Mouse (Mus musculus): ENCODE data around the gene Rtp3. TPM values are rescaled to one million over a fixed set of nuclear protein-coding genes. Genes with fewer than 3 reads are reported as not detected.
A peak's percentile ranks its signal among the peaks of the same experiment; 100 is the strongest.

Gene Rtp3
- total and polyA plus RNA-seq, 2 experiments from 2014 or later, result 1.4 TPM; not detected in 1

DNA sequence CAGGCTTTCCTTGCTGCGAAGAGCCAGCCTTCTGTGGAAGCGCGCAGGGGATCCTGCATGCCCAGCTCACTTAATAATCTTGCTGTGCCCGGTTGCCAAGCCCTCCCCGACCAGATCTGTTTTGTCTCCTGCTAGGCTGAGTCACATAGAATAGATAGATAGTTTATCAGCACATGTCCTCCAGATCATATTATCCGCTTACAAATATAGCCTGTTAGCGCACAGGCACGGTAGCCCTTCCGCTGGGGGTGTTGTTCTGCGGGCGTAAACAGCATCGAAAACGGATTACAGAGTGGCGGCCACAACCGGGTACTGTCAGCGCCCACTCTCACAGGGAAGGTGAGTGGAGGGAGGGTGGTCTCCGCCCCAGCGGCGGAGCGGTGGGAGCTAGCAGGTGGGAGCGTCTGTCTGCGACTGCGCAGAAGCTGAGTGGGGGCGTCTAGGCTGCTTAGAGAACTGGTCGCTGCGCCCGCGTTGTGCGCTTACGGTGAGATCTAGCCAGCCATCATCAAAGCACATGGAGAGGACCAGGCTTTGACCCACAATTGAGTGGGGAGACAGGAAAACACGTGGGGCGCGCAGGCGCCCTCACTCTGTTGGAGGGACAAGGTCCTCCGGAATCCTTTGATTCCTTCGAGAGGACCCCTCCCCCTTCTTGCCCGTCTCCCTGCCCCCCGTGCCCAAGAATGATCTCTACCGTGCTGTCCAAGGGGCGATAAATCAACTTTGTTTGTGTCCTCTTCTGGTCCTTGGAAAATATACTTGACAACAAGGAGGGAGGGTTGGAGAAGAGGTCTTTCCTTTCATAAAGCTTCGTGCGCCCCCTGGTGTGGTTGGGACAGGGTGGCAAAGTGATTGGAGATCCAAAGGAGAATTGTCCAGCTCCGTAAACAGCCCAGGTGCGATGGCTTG, 36.6 kb downstream of the Rtp3 start:
- WGBS, result under 1% methylated on average over 44 of the region's 44 CpGs
- peak overlapping the region; percentile 51 for H3K4me3 ChIP-seq (ENCODE audit: low read length)
- ATAC-seq (peak; percentile 89), DNase-seq (ENCODE audit: low spot score) (peak; percentile 86)
- no peaks in the 10 kb centered on the region for H3K36me3 ChIP-seq (ENCODE audit: insufficient read depth, low read length)
- H3K27me3 ChIP-seq (ENCODE audit: insufficient read depth, low read length), result no peaks in the 10 kb centered on the region
- H3K9me3 ChIP-seq (ENCODE audit: low read length), result no peaks in the 10 kb centered on the region
- H3K9ac ChIP-seq (replicated peaks; ENCODE audit: low read length), result peak overlapping the region; percentile 56
- no peaks in the 10 kb centered on the region for H3K4me1 ChIP-seq (ENCODE audit: insufficient read depth, low read length)
- peak overlapping the region; percentile 80 for H3K27ac ChIP-seq
- peak overlapping the region; percentile 93 for H3K4me2 ChIP-seq (ENCODE audit: low read depth, low read length)
- peak; percentile 76 for TF ChIP-seq CTCF (IDR thresholded peaks at IDR 0.05; ENCODE audit: low read depth)

DNA sequence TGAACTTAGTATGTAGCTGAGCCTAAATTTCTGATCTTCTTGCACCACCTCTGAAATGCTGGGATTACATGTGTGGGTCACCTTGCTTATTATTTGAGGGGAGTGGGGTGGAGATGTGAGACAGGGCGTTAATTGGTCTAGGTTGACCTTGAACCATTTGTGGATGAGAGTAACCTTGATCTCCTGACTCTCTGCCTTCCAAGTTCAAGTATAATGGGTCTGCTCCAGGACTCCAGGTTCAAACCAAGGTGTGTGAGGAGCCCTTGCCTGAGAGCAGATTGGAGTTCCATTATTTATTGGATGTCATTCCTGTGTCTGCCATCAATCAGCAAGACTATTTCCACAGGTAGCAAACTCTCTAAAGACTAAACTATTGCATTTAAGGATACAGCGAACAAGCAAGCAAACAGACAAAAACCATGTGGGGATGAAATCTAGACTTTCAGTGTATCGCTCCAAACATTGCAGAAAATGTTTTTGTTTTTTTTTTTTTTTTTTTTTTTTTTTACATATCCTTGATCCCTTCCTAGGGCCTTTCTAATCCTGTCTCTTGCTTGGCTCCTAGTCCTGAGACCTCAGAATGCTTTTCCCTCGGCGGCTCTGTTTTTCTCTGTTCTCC, 37.3 kb downstream of the Rtp3 start:
- 38% methylated on average over 5 of the region's 5 CpGs for WGBS
- no peak for TF ChIP-seq CTCF (IDR thresholded peaks at IDR 0.05; ENCODE audit: low read depth)
- Histone ChIP-seq H3K4me2 (ENCODE audit: low read depth, low read length) (peak overlapping the region; percentile 93), H3K4me1 (ENCODE audit: insufficient read depth, low read length) (no peaks in the 10 kb centered on the region), H3K27me3 (ENCODE audit: insufficient read depth, low read length) (no peaks in the 10 kb centered on the region), H3K4me3 (ENCODE audit: low read length) (peak overlapping the region; percentile 51), H3K9ac (replicated peaks; ENCODE audit: low read length) (peak overlapping the region; percentile 56), H3K9me3 (ENCODE audit: low read length) (no peaks in the 10 kb centered on the region), H3K36me3 (ENCODE audit: insufficient read depth, low read length) (no peaks in the 10 kb centered on the region), H3K27ac (peak overlapping the region; percentile 80)
- ATAC-seq (no peak), DNase-seq (ENCODE audit: low spot score) (no peak)

DNA sequence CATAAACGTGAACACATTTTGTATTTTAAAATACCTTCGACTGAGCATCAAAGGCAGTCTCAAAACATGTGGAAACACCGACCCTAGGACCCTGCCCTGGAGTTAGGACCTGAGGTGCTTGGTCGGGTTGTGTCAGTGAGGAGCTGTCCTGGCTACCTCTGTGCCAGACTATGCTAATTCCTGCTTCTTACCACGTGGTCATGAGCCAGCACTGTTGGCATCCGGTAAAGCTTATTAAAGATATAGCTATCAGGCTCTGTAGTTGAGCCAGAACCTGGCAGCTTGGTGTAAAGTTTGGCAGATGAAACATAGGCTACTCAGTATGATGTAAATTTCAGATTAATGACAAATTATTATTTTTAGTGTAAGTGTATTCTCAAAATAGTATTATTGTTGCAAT, 38.0 kb downstream of the Rtp3 start:
- no peak for DNase-seq (ENCODE audit: low spot score)
- Histone ChIP-seq H3K27ac (no peak overlapping the region), H3K36me3 (ENCODE audit: insufficient read depth, low read length) (no peaks in the 10 kb centered on the region), H3K27me3 (ENCODE audit: insufficient read depth, low read length) (no peaks in the 10 kb centered on the region), H3K4me1 (ENCODE audit: insufficient read depth, low read length) (no peaks in the 10 kb centered on the region), H3K9ac (replicated peaks; ENCODE audit: low read length) (no peak overlapping the region), H3K4me3 (ENCODE audit: low read length) (no peak overlapping the region), H3K4me2 (ENCODE audit: low read depth, low read length) (no peak overlapping the region), H3K9me3 (ENCODE audit: low read length) (no peaks in the 10 kb centered on the region)
- TF ChIP-seq CTCF (IDR thresholded peaks at IDR 0.05; ENCODE audit: low read depth), result no peak
- ATAC-seq, result no peak
- WGBS, result 48% methylated on average over 6 of the region's 6 CpGs

DNA sequence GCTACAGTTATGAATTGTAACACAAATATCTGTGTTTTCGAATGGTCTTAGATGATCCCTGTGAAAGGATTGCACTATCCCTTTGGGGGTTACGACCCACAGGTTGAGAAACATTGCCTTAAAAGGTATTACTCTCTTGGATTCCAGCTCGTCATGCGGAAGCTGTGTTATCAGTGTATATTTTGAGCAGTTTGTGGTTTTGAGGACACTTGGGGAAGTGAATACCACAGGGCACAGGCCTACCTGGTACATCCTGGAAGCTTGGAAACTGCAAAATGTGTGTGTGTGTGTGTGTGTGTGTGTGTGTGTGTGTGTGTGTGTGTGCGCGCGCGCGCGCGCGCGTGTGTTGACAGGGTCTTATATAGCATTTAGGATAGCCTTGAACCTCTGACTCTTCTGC, 38.5 kb downstream of the Rtp3 start:
- H3K27ac ChIP-seq, result no peak overlapping the region
- ATAC-seq (no peak), DNase-seq (ENCODE audit: low spot score) (no peak)
- H3K9ac ChIP-seq (replicated peaks; ENCODE audit: low read length), result no peak overlapping the region
- H3K36me3 ChIP-seq (ENCODE audit: insufficient read depth, low read length), result no peaks in the 10 kb centered on the region
- WGBS, result 95% methylated on average over 13 of the region's 13 CpGs
- no peaks in the 10 kb centered on the region for H3K27me3 ChIP-seq (ENCODE audit: insufficient read depth, low read length)
- H3K9me3 ChIP-seq (ENCODE audit: low read length), result no peaks in the 10 kb centered on the region
- no peak overlapping the region for H3K4me2 ChIP-seq (ENCODE audit: low read depth, low read length)
- no peak for TF ChIP-seq CTCF (IDR thresholded peaks at IDR 0.05; ENCODE audit: low read depth)
- no peak overlapping the region for H3K4me3 ChIP-seq (ENCODE audit: low read length)
- no peaks in the 10 kb centered on the region for H3K4me1 ChIP-seq (ENCODE audit: insufficient read depth, low read length)

DNA sequence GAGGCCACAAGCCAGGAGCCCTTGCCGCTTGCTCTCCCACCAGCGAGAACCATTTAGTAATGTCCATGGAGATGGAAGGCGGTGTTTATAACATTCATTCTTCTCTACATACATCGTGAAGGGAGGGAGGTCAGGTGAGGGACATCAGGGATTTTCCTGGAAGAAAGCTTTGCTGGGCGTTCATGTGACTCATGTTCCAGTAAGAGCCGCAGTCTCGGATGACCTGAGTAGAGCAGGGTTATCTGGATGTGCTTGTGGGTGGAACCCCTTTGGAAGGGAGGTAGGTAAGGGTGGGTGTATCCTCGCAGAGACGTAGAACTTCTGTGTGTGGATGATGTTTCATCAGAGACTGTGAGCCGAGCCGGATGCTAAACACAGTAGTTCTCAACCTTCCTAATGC, 39.0 kb downstream of the Rtp3 start, which contains the start of gene Lrrc2:
TSS of gene Lrrc2 (plus strand) at position 149 of the 400 bp plus-strand sequence.
- Histone ChIP-seq H3K9me3 (ENCODE audit: low read length) (no peaks in the 10 kb centered on the region), H3K4me2 (ENCODE audit: low read depth, low read length) (no peak within 1 kb of the TSS), H3K36me3 (ENCODE audit: insufficient read depth, low read length) (no peaks in the 10 kb centered on the region), H3K27me3 (ENCODE audit: insufficient read depth, low read length) (no peaks in the 10 kb centered on the region), H3K27ac (no peak within 1 kb of the TSS), H3K9ac (replicated peaks; ENCODE audit: low read length) (no peak within 1 kb of the TSS), H3K4me1 (ENCODE audit: insufficient read depth, low read length) (no peaks in the 10 kb centered on the region), H3K4me3 (ENCODE audit: low read length) (no peak within 1 kb of the TSS)
- DNase-seq (ENCODE audit: low spot score) (no peak), ATAC-seq (no peak)
- TF ChIP-seq CTCF (IDR thresholded peaks at IDR 0.05; ENCODE audit: low read depth), result no peak
- 87% methylated on average over 11 of the region's 11 CpGs for WGBS

DNA sequence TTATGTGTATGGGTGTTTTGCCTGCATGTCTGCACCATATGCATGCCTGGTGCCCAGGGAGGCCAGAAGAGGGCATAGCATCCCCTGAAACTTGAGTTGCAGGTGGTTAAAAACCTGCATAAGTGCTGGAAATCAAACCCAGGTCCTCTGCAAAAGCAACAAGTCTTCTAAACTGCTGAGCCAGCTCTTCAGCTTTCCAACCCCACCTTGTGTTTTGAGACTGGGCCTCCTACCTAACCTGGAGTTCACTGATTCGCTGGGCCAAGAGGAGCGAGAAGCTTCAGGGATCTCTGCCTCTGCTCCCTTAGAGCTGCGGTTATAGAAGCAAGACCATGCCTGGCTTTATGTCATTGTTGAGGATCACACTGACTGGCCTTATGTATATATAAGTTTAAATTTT, 40.3 kb downstream of the Rtp3 start:
- WGBS, result 97% methylated on average over 3 of the region's 3 CpGs
- H3K27me3 ChIP-seq (ENCODE audit: insufficient read depth, low read length), result no peaks in the 10 kb centered on the region
- H3K4me2 ChIP-seq (ENCODE audit: low read depth, low read length), result no peak overlapping the region
- no peak for TF ChIP-seq CTCF (IDR thresholded peaks at IDR 0.05; ENCODE audit: low read depth)
- DNase-seq (ENCODE audit: low spot score) (no peak), ATAC-seq (no peak)
- no peak overlapping the region for H3K27ac ChIP-seq
- H3K4me1 ChIP-seq (ENCODE audit: insufficient read depth, low read length), result no peaks in the 10 kb centered on the region
- H3K9ac ChIP-seq (replicated peaks; ENCODE audit: low read length), result no peak overlapping the region
- no peaks in the 10 kb centered on the region for H3K36me3 ChIP-seq (ENCODE audit: insufficient read depth, low read length)
- no peaks in the 10 kb centered on the region for H3K9me3 ChIP-seq (ENCODE audit: low read length)
- H3K4me3 ChIP-seq (ENCODE audit: low read length), result no peak overlapping the region

Data from hindbrain, postnatal 0 days (tissue).